Mouse (Mus musculus) intestine, embryonic 16.5 days (tissue): Measurements from ENCODE around the gene Tbce. TPM values are rescaled to one million over a fixed set of nuclear protein-coding genes. Genes with fewer than 3 reads are reported as not detected.
"Not testable (repeated sequence)": the region's sequence is repeated elsewhere in the genome, so short reads cannot be mapped to it uniquely, and the experiment has no call there.

Experiments used
- ATAC-seq: fragments of 200-750 bp; cut with Nextera tagmentation; 2 replicates; pipeline ENCODE4 v1.8.0; 2017; ENCODE audit warnings: moderate TSS enrichment, moderate library complexity
- H3K27ac ChIP-seq: fragments of 300-500 bp; sonication (generic); 2 replicates; pipeline ENCODE4 v1.5.1; 2014; ENCODE audit warnings: mild to moderate bottlenecking, low read length
- H3K27me3 ChIP-seq: fragments of 300-500 bp; sonication (generic); replicated peaks from 2 replicates; pipeline ENCODE4 v1.6.1; 2014; ENCODE audit warnings: low read length, control low read depth, mixed read lengths; ENCODE audit not compliant: control insufficient read depth, insufficient read depth
- H3K36me3 ChIP-seq: fragments of 300-500 bp; sonication (generic); 2 replicates; pipeline ENCODE4 v1.6.1; 2014; ENCODE audit warnings: low read length, control low read depth; ENCODE audit not compliant: control insufficient read depth, insufficient read depth
- H3K4me1 ChIP-seq: fragments of 300-500 bp; sonication (generic); 2 replicates; pipeline ENCODE4 v1.6.1; 2014; ENCODE audit warnings: low read length, control low read depth, mixed read lengths; ENCODE audit not compliant: control insufficient read depth, insufficient read depth
- H3K4me2 ChIP-seq: fragments of 300-500 bp; sonication (generic); 2 replicates; pipeline ENCODE4 v1.6.1; 2014; ENCODE audit warnings: low read depth, low read length, control low read depth
- H3K4me3 ChIP-seq: fragments of 300-500 bp; sonication (generic); 2 replicates; pipeline ENCODE4 v1.5.1; 2014; ENCODE audit warnings: mild to moderate bottlenecking, low read length
- H3K9ac ChIP-seq: fragments of 300-500 bp; sonication (generic); 2 replicates; pipeline ENCODE4 v1.6.1; 2014; ENCODE audit warnings: low read depth, low read length
- H3K9me3 ChIP-seq: fragments of 300-500 bp; sonication (generic); 2 replicates; pipeline ENCODE4 v1.6.1; 2016; ENCODE audit warnings: low read length, control low read depth; ENCODE audit not compliant: control insufficient read depth
- WGBS: fragments of 180-500 bp; shearing (Covaris S2); extraction: QIAGEN DNeasy Blood & Tissue Kit; methylation state at CpG from one replicate; pipeline ENCODE4 v1.1.7; 2014; 5-methylcytosine and 5-hydroxymethylcytosine counted together
- polyA plus RNA-seq: library from polyadenylated mRNA; unstranded; fragments of >200 nt; fragmentation: Nextera tagmentation; extraction: Ambion mirVana; gene quantifications from 2 replicates; pipeline ENCODE4 v1.2.1, GENCODE M21; 2015

Gene Tbce
- polyA plus RNA-seq, 1 experiment from 2014 or later = 41.3 TPM

GRCm38 (mm10) chr13:13995046-13995445, 44.4 kb downstream of the Tbce start:
- Histone ChIP-seq H3K9me3 (no peaks in the 10 kb centered on the region), H3K27ac (no peak overlapping the region), H3K4me2 (no peak overlapping the region), H3K36me3 (peaks cover 4% of the 10 kb centered on the region; the same call in 1 of the 2 replicates), H3K27me3 (no peaks in the 10 kb centered on the region), H3K4me3 (no peak overlapping the region), H3K4me1 (no peaks in the 10 kb centered on the region), H3K9ac (no peak overlapping the region)
- no peak for ATAC-seq
- WGBS = 89% methylated on average over 5 of the region's 5 CpGs

- H3K27me3 ChIP-seq = no peaks in the 10 kb centered on the region
- H3K36me3 ChIP-seq = no peaks in the 10 kb centered on the region
- no peaks in the 10 kb centered on the region for H3K4me1 ChIP-seq
- H3K9ac ChIP-seq = no peak overlapping the region
- no peak for ATAC-seq
- no peak overlapping the region for H3K4me3 ChIP-seq
- 77% methylated on average over 3 of the region's 3 CpGs for WGBS
- H3K9me3 ChIP-seq = no peaks in the 10 kb centered on the region
- no peak overlapping the region for H3K4me2 ChIP-seq
- no peak overlapping the region for H3K27ac ChIP-seq
Measured at GRCm38 (mm10) chr13:13993041-13993440, 46.4 kb downstream of the Tbce start.

GRCm38 (mm10) chr13:13990391-13990790, 49.0 kb downstream of the Tbce start:
- Histone ChIP-seq H3K4me1 (no peaks in the 10 kb centered on the region), H3K4me3 (no peak overlapping the region), H3K4me2 (no peak overlapping the region), H3K9me3 (no peaks in the 10 kb centered on the region), H3K9ac (no peak overlapping the region), H3K27ac (no peak overlapping the region), H3K36me3 (no peaks in the 10 kb centered on the region), H3K27me3 (no peaks in the 10 kb centered on the region)
- 72% methylated on average over 2 of the region's 2 CpGs for WGBS
- no peak for ATAC-seq

GRCm38 (mm10) chr13:13989135-13989534, 50.3 kb downstream of the Tbce start:
- Histone ChIP-seq H3K27me3 (no peaks in the 10 kb centered on the region), H3K27ac (no peak overlapping the region), H3K4me3 (no peak overlapping the region), H3K36me3 (no peaks in the 10 kb centered on the region), H3K4me1 (no peaks in the 10 kb centered on the region), H3K4me2 (no peak overlapping the region), H3K9ac (no peak overlapping the region), H3K9me3 (no peaks in the 10 kb centered on the region)
- WGBS = 80% methylated on average over 2 of the region's 2 CpGs
- ATAC-seq = no peak

- no peaks in the 10 kb centered on the region for H3K4me1 ChIP-seq
- no peak overlapping the region for H3K27ac ChIP-seq
- no peak overlapping the region for H3K4me3 ChIP-seq
- WGBS = 88% methylated on average over 6 of the region's 6 CpGs
- no peaks in the 10 kb centered on the region; the same call in 1 of the 2 replicates for H3K36me3 ChIP-seq
- H3K9me3 ChIP-seq = no peaks in the 10 kb centered on the region
- no peak overlapping the region for H3K4me2 ChIP-seq
- ATAC-seq = no peak
- H3K27me3 ChIP-seq = no peaks in the 10 kb centered on the region
- H3K9ac ChIP-seq = no peak overlapping the region
Measured at GRCm38 (mm10) chr13:13983523-13983922, 55.9 kb downstream of the Tbce start.

GRCm38 (mm10) chr13:13981842-13982241, 57.6 kb downstream of the Tbce start:
- not testable (repeated sequence) for H3K9me3 ChIP-seq, H3K4me2 ChIP-seq, H3K4me1 ChIP-seq, H3K4me3 ChIP-seq, H3K27me3 ChIP-seq, H3K27ac ChIP-seq, ATAC-seq, H3K9ac ChIP-seq, H3K36me3 ChIP-seq
- 76% methylated on average over 1 of the region's 1 CpGs for WGBS

GRCm38 (mm10) chr13:13969796-13970195, 69.6 kb downstream of the Tbce start:
- ATAC-seq = no peak
- H3K9me3 ChIP-seq = no peaks in the 10 kb centered on the region
- H3K36me3 ChIP-seq = no peaks in the 10 kb centered on the region
- no peaks in the 10 kb centered on the region for H3K27me3 ChIP-seq
- H3K4me1 ChIP-seq = no peaks in the 10 kb centered on the region
- WGBS = 84% methylated on average over 1 of the region's 1 CpGs
- H3K9ac ChIP-seq = no peak overlapping the region
- H3K4me2 ChIP-seq = no peak overlapping the region
- H3K27ac ChIP-seq = no peak overlapping the region
- no peak overlapping the region for H3K4me3 ChIP-seq

- Histone ChIP-seq H3K4me1 (no peaks in the 10 kb centered on the region), H3K9me3 (no peaks in the 10 kb centered on the region), H3K4me3 (no peak overlapping the region), H3K4me2 (no peak overlapping the region), H3K27me3 (no peaks in the 10 kb centered on the region), H3K9ac (no peak overlapping the region), H3K36me3 (no peaks in the 10 kb centered on the region), H3K27ac (no peak overlapping the region)
- ATAC-seq = peak; percentile 99
- 77% methylated on average over 4 of the region's 4 CpGs for WGBS
Measured at GRCm38 (mm10) chr13:13968629-13969111, 70.8 kb downstream of the Tbce start.

- Histone ChIP-seq H3K27ac (no peak overlapping the region), H3K9me3 (no peaks in the 10 kb centered on the region), H3K36me3 (no peaks in the 10 kb centered on the region), H3K27me3 (no peaks in the 10 kb centered on the region), H3K4me2 (no peak overlapping the region), H3K9ac (no peak overlapping the region), H3K4me1 (no peaks in the 10 kb centered on the region), H3K4me3 (no peak overlapping the region)
- WGBS = 67% methylated on average over 4 of the region's 4 CpGs
- no peak for ATAC-seq
Measured at GRCm38 (mm10) chr13:13966172-13966571, 73.3 kb downstream of the Tbce start.

- Histone ChIP-seq H3K9me3 (no peaks in the 10 kb centered on the region), H3K4me2 (no peak overlapping the region), H3K36me3 (no peaks in the 10 kb centered on the region), H3K9ac (no peak overlapping the region), H3K27ac (no peak overlapping the region), H3K4me3 (no peak overlapping the region), H3K27me3 (no peaks in the 10 kb centered on the region), H3K4me1 (no peaks in the 10 kb centered on the region)
- 75% methylated on average over 19 of the region's 19 CpGs for WGBS
- ATAC-seq = no peak
Measured at GRCm38 (mm10) chr13:13965388-13965964, 74.0 kb downstream of the Tbce start.
